Mouse (Mus musculus) forelimb bud, embryonic 11.5 days (tissue): Measurements from ENCODE around the gene Dixdc1.
"Not testable (repeated sequence)": the region's sequence is repeated elsewhere in the genome, so short reads cannot be mapped to it uniquely, and the experiment has no call there.

Source experiments
- DNase-seq: peaks from one replicate; pipeline ENCODE4 v3.0.0-alpha.2; 2012; ENCODE audit warnings: low read depth, low spot score

Gene Dixdc1

GRCm38 (mm10) chr9:50658391-50658790 lies 80.9 kb downstream of the Dixdc1 start:
- DNase-seq: no peak

GRCm38 (mm10) chr9:50650503-50650902 lies 88.8 kb downstream of the Dixdc1 start:
- no peak for DNase-seq

GRCm38 (mm10) chr9:50646826-50647370 lies 92.4 kb downstream of the Dixdc1 start:
- DNase-seq: no peak

GRCm38 (mm10) chr9:50634270-50634669 lies 105.0 kb downstream of the Dixdc1 start:
- DNase-seq: no peak

DNA sequence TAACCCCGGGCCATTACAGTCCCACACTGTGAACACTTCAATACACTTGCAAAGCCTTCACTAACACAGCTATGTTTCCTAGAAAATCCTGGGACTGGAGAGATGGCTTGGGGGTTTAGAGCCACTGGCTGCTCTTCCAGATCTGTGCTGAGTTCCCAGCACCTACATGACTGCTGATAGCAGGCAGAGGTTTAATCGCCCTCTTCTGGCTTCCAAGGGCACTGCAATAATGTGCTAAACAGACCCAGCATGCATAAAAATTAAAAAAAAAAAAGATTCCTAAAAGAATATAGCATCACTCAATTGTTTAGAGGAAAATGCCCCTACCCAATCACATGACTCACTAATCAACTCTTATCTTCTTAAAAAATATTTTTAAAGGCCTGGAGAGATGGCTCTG lies 106.3 kb downstream of the Dixdc1 start:
- DNase-seq: peak; percentile 9

- DNase-seq: no peak
These were observed 107.2 kb downstream of the Dixdc1 start for GRCm38 (mm10) chr9:50632016-50632688.

GRCm38 (mm10) chr9:50630903-50631302 lies 108.4 kb downstream of the Dixdc1 start:
- DNase-seq: not testable (repeated sequence)

DNA sequence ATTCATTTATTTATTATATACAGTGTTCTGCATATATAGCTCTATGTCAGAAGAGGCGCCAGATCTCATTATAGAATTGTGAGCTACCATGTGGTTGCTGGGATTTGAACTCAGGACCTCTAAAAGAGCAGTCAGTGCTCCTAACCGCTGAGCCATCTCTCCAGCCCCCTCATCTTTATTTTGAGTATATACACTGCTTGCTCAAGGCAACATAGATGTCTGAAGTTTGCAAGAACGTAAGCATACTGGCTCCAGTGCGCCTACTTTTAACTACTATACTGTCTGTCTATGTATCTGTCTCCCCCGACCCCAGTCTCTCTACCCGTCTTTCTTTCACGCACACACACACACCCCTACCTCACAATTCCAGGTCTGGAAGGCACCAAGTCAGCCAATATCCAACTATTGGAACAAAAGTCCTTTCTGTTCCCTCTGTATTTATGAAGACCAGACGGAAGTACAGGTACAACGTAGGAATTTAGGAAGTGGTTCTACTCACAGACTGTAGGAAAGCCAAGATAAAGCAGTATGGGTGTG lies 121.5 kb downstream of the Dixdc1 start:
- DNase-seq: no peak

DNA sequence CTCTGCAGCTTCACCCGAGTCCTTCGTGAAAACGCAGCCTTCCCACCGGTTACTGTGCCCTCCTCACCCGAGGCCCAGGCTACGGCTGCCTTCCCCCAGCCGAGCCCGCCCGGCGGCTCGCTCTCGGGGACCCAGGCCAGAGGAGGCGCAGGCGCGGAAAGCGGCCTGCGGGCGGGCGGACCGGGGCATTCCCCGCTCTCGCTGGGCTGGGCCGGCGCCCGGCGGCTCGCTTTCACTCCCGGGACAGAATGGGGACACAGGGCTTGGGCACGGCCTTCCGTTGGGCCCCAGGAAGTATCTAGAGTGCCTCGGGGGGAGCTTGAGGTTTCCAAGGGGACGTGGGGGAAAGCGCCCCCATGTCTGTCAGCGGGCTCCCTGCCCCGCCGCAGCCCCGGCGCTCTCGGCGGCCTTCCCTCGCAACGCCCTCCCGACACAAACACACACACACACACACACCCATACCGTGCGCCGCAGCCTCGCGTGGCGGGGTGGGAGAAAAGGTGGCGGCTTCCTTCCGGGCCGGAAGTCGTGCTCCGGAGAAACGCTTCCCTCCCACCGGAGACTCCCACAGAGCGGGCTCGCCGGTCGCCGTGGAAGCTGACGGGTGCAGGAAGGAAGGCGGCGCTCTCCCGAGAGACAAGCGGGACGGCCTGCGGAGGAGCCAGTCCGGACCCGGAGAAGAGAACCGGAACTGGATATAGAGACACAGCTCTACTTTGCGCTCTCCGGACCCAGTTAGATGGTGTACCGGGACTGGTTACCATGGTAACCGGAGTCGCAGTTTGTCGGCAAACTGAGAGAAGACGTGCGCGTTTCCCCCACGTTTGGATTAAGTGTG lies 122.3 kb downstream of the Dixdc1 start, which contains the start of the genes Pih1d2 and Nkapd1:
Gene Pih1d2 (plus strand): TSS at position 556 of the 838 bp plus-strand sequence.
Gene Nkapd1 (minus strand): TSS at position 699 of the 838 bp plus-strand sequence.
- DNase-seq: peak; percentile 93

GRCm38 (mm10) chr9:50616161-50616560 lies 123.2 kb downstream of the Dixdc1 start:
- no peak for DNase-seq
